Mouse (Mus musculus) megakaryocyte, embryonic 14.5 days (primary cell): ENCODE data around the gene Sertad3.

Experiments used
- FLI1 ChIP-seq: IDR thresholded peaks from 2 replicates; pipeline ENCODE4 v1.6.1; 2012; ENCODE audit warnings: low read length, inconsistent platforms, mixed read lengths
- GATA1 ChIP-seq: IDR thresholded peaks from 3 replicates; pipeline ENCODE4 v1.6.1; 2012; ENCODE audit warnings: mixed read lengths, low read length, inconsistent platforms, borderline replicate concordance

- TF ChIP-seq GATA1 = no peak
- no peak for TF ChIP-seq FLI1
Measured at GRCm38 (mm10) chr7:27480506-27480905, 6.9 kb downstream of the Sertad3 start.
